In genomic region chr2:5548872-5549271, GRCm38 (mm10) we compare ENCODE assay signal across 23 mouse cellular contexts.
DNase-seq lines count a peak whose midpoint lies in the region; ATAC-seq and TF ChIP-seq lines count a peak whose summit lies in the region.
"Had no signal": no experiment of that assay in that cellular context is flagged by ENCODE, and none has a peak within 500 bp of the region (broad histone marks: within the 10 kb centered on the region; RNA-seq: fewer than 3 reads in every experiment).

No protein-coding gene starts in this region.

- ATAC-seq in hindbrain, embryonic 14.5 days (ENCODE audit: low FRiP score): no peak
- ATAC-seq in hindbrain, embryonic 16.5 days: no peak
- ATAC-seq: forebrain, embryonic 16.5 days; inflammation-experienced regulatory T-cells, adult 6 months; midbrain, embryonic 15.5 days had no signal

- H3K9me3 ChIP-seq in hindbrain, embryonic 14.5 days (ENCODE audit: control insufficient read depth, low read length): no peaks in the 10 kb centered on the region
- no peaks in the 10 kb centered on the region for H3K9me3 ChIP-seq in hindbrain, embryonic 16.5 days (ENCODE audit: control insufficient read depth, low read length)
- H3K9me3 ChIP-seq: forebrain, embryonic 10.5 days; hindbrain, embryonic 12.5 days; limb, embryonic 13.5 days; midbrain, embryonic 15.5 days; neural tube, embryonic 12.5 days had no signal

- no peaks in the 10 kb centered on the region for H3K27me3 ChIP-seq in hindbrain, embryonic 14.5 days (ENCODE audit: control insufficient read depth, insufficient read depth, low read length)
- H3K27me3 ChIP-seq in hindbrain, embryonic 16.5 days (replicated peaks; ENCODE audit: control insufficient read depth, insufficient read depth, low read length): no peaks in the 10 kb centered on the region
- H3K27me3 ChIP-seq: hindbrain, embryonic 12.5 days; limb, embryonic 13.5 days; midbrain, embryonic 15.5 days; neural tube, embryonic 12.5 days had no signal

- no peak overlapping the region for H3K4me3 ChIP-seq in layer of hippocampus, adult 2 months
- H3K4me3 ChIP-seq in hindbrain, embryonic 14.5 days (replicated peaks; ENCODE audit: low read length): no peak overlapping the region
- H3K4me3 ChIP-seq in hindbrain, embryonic 16.5 days (ENCODE audit: low read length): no peak overlapping the region
- H3K4me3 ChIP-seq: forebrain, embryonic 10.5 days; gastrocnemius, adult 2 months; hindbrain, embryonic 12.5 days; limb, embryonic 13.5 days; midbrain, embryonic 15.5 days; neural tube, embryonic 12.5 days had no signal

- 87% methylated on average over 4 of the region's 4 CpGs for WGBS in hindbrain, embryonic 14.5 days
- WGBS in hindbrain, embryonic 16.5 days: 88% methylated on average over 4 of the region's 4 CpGs

- H3K4me1 ChIP-seq in hindbrain, embryonic 14.5 days (replicated peaks; ENCODE audit: control insufficient read depth, insufficient read depth, low read length): no peaks in the 10 kb centered on the region
- H3K4me1 ChIP-seq in hindbrain, embryonic 16.5 days (ENCODE audit: control insufficient read depth, insufficient read depth, low read depth, low read length): no peaks in the 10 kb centered on the region
- H3K4me1 ChIP-seq: forebrain, embryonic 10.5 days; hindbrain, embryonic 12.5 days; limb, embryonic 13.5 days; midbrain, embryonic 15.5 days; neural tube, embryonic 12.5 days had no signal

- no peaks in the 10 kb centered on the region for H3K36me3 ChIP-seq in hindbrain, embryonic 14.5 days (replicated peaks; ENCODE audit: control insufficient read depth, insufficient read depth)
- no peaks in the 10 kb centered on the region for H3K36me3 ChIP-seq in hindbrain, embryonic 16.5 days (ENCODE audit: control insufficient read depth, insufficient read depth, low read length)
- H3K36me3 ChIP-seq: forebrain, embryonic 10.5 days; hindbrain, embryonic 12.5 days; limb, embryonic 13.5 days; midbrain, embryonic 15.5 days; neural tube, embryonic 12.5 days had no signal

- DNase-seq in layer of hippocampus, adult 2 months (ENCODE audit: low spot score in 2 of 2): no peak
- DNase-seq in layer of hippocampus, adult 8-10 months (ENCODE audit: low spot score in 2 of 2): no peak
- peak; percentile 28 to 56 for DNase-seq in right cerebral cortex, adult 2 months (ENCODE audit: low spot score in 2 of 2)
- no peak for DNase-seq in right cerebral cortex, postnatal 10 days (ENCODE audit: low spot score in 2 of 2)
- peak; percentile 51 to 68 for DNase-seq in left cerebral cortex, adult 9 months (ENCODE audit: low spot score in 2 of 2)
- no peak for DNase-seq in hindbrain, embryonic 14.5 days (ENCODE audit: low spot score)
- DNase-seq: cerebellum, adult 11-12 months; cerebellum, postnatal 10 days; gastrocnemius, adult 2 months; kidney, adult 9 months; kidney, postnatal 14 days; layer of hippocampus, postnatal 36 days; retina, postnatal 1 day had no signal

- no peak overlapping the region for H3K4me2 ChIP-seq in hindbrain, embryonic 14.5 days (replicated peaks)
- H3K4me2 ChIP-seq in hindbrain, embryonic 16.5 days (ENCODE audit: low read length): no peak overlapping the region
- H3K4me2 ChIP-seq: hindbrain, embryonic 12.5 days; limb, embryonic 13.5 days; midbrain, embryonic 15.5 days; neural tube, embryonic 12.5 days had no signal

- no peak for TF ChIP-seq CTCF in layer of hippocampus, adult 2 months (conservative IDR thresholded peaks at IDR 0.05)

- peak overlapping the region; percentile 3; the same call in 1 of the 2 replicates for H3K27ac ChIP-seq in layer of hippocampus, adult 2 months
- no peak overlapping the region for H3K27ac ChIP-seq in hindbrain, embryonic 14.5 days
- no peak overlapping the region for H3K27ac ChIP-seq in hindbrain, embryonic 16.5 days (ENCODE audit: low read depth, low read length)
- H3K27ac ChIP-seq: forebrain, embryonic 10.5 days; gastrocnemius, adult 2 months; hindbrain, embryonic 12.5 days; limb, embryonic 13.5 days; liver, embryonic 14.5 days; macrophage; midbrain, embryonic 15.5 days; neural tube, embryonic 12.5 days had no signal

- H3K9ac ChIP-seq in hindbrain, embryonic 14.5 days: no peak overlapping the region
- no peak overlapping the region for H3K9ac ChIP-seq in hindbrain, embryonic 16.5 days (ENCODE audit: low read depth, low read length)
- H3K9ac ChIP-seq: hindbrain, embryonic 12.5 days; limb, embryonic 13.5 days; liver, embryonic 14.5 days; midbrain, embryonic 15.5 days; neural tube, embryonic 12.5 days had no signal

Comparison
In these comparisons a context has a peak if more than half of its experiments do, and no peak if none do; other contexts are left out.
1. DNase-seq: peak in right cerebral cortex, adult 2 months (2 of 2) and left cerebral cortex, adult 9 months (2 of 2); none in layer of hippocampus, adult 2 months (0 of 2), layer of hippocampus, adult 8-10 months (0 of 2), right cerebral cortex, postnatal 10 days (0 of 2) and hindbrain, embryonic 14.5 days (single experiment).